Mouse (Mus musculus): ENCODE measurements around the gene Rhox3f.
"Not testable (repeated sequence)": the region's sequence is repeated elsewhere in the genome, so short reads cannot be mapped to it uniquely, and the experiment has no call there.

The Rhox3f gene

GRCm38 (mm10) chrX:37580692-37581091 is at the start of gene Rhox3f:
Gene Rhox3f, plus strand, starts transcription at chrX:37580992.
- not testable (repeated sequence) for DNase-seq

- DNase-seq, result not testable (repeated sequence)
These were observed 39.1 kb upstream of the Rhox3f start, which contains the start of gene Rhox3e for GRCm38 (mm10) chrX:37541719-37542118. Gene Rhox3e, plus strand, starts transcription at chrX:37542019.

GRCm38 (mm10) chrX:37557112-37557511 is 23.7 kb upstream of the Rhox3f start, which contains the start of gene Rhox4e:
Gene Rhox4e, plus strand, starts transcription at chrX:37557412.
- DNase-seq, result not testable (repeated sequence)

GRCm38 (mm10) chrX:37571105-37571504 is 9.7 kb upstream of the Rhox3f start, which contains the start of gene Rhox2f:
Gene Rhox2f, plus strand, starts transcription at chrX:37571405.
- DNase-seq, result not testable (repeated sequence)

- DNase-seq, result not testable (repeated sequence)
These were observed 8.2 kb upstream of the Rhox3f start for GRCm38 (mm10) chrX:37572638-37573037.

- not testable (repeated sequence) for DNase-seq
These were observed 26.8 kb downstream of the Rhox3f start, which contains the start of gene Rhox4f for GRCm38 (mm10) chrX:37607604-37608003. Gene Rhox4f, minus strand, starts transcription at chrX:37607704.

- not testable (repeated sequence) for DNase-seq
These were observed 47.7 kb downstream of the Rhox3f start, which contains the start of gene Rhox3g for GRCm38 (mm10) chrX:37628512-37628911. Gene Rhox3g, minus strand, starts transcription at chrX:37628612.

Data from cerebellum, adult 9-10 months (tissue).